Mouse (Mus musculus) spleen, adult 18-20 months (tissue): ENCODE results near the gene 1700013G24Rik.
A peak's percentile ranks its signal among the peaks of the same experiment; 100 is the strongest.

Source experiments
- DNase-seq, 2 experiments: peaks; one replicate each; pipeline ENCODE4 v3.0.0; 2022; ENCODE audit warnings: mixed read lengths in 2 of 2

The 1700013G24Rik gene

GRCm38 (mm10) chr4:137497892-137498722, 45.0 kb downstream of the 1700013G24Rik start:
- no peak for DNase-seq

DNA sequence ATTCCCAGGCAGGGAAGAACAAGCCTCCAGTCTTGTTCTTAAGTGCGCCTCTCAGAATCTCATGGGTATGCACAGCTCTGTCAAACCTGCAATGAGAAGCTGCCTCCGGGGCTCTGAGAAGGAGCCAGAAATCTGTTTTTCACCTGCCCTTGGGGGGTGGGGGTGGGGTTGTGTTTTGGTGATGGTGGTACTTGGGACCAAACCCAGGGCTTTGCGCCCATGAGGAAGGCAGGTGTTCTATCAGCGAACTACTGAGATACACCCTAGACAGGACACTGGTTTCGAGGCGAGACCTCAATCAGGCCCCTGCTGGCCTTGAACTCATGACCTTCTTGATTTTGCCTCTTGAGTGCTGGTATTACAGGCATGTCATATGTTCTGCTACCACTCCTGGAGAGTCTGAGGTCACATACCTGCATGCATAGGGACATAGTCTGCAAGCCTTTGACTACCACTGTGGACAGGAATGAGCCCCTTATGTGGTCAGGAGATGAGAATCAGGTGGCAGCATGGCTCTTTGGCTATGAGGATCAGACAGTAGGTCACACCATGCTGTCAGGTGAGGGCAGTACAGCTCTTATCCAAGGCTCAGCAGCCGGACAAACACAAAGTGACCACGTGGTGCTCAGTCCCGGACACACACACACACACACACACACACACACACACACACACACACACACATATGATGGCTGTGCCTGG, 45.9 kb downstream of the 1700013G24Rik start:
- no peak for DNase-seq

GRCm38 (mm10) chr4:137500149-137500548, 47.1 kb downstream of the 1700013G24Rik start:
- no peak for DNase-seq

- DNase-seq, result no peak
Measured at GRCm38 (mm10) chr4:137500953-137501352, 47.9 kb downstream of the 1700013G24Rik start.

- peak in 1 of 2 experiments; percentile 24 for DNase-seq
Measured at GRCm38 (mm10) chr4:137502183-137502582, 49.1 kb downstream of the 1700013G24Rik start.

GRCm38 (mm10) chr4:137502801-137503200, 49.7 kb downstream of the 1700013G24Rik start:
- no peak for DNase-seq

DNA sequence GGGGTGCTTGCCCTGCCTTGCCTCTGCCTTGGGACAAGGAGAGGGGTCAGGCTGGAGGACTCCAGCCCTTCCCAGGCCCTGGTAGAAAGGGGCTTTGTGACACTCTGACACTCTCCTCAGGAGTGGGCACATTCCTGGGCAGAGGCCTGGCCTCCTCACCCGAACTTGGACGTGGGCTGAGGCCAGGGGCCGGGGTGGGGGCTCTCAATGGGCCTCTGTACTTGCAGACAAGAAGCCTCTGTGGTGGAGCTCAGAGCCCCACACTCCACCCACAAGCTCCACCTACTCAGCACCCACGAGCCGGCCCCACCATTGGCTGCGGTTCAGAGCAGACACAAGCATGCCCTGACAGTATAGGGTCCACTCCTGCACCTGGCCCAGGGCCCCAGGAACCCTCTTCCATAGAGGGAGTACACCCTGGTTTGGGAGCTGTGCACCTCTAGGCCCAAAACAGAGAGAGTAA, 50.5 kb downstream of the 1700013G24Rik start:
- DNase-seq, result no peak
